Mouse (Mus musculus): ENCODE measurements at regions not wholly inside any gene's neighbourhood (a gene's known extent, or its start where the extent isn't known, plus 50 kb on each side); places are given as distances from the start of the nearest gene placed in this dataset.

DNA sequence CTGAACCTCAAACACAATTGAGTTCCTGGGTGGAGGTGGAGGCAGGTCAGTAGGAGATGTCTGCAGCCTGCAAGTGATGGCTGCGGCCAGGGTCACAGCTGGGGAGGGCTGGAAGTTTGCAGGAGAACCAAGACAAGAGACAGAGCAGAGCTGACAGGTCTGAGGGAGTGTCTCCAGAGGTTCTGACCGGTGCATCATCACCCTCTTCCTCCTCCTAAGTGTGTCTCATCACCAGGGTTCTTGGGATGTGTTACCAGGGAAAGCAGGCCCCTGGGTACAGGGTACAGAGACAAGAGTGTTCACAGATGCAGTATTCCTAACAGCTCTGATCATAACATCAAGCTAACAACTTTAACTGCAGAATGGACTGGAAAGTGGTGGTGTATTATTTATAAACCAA lies 64.7 kb upstream of the Galnt15 start:
- CTCF ChIA-PET: no interaction called here

DNA sequence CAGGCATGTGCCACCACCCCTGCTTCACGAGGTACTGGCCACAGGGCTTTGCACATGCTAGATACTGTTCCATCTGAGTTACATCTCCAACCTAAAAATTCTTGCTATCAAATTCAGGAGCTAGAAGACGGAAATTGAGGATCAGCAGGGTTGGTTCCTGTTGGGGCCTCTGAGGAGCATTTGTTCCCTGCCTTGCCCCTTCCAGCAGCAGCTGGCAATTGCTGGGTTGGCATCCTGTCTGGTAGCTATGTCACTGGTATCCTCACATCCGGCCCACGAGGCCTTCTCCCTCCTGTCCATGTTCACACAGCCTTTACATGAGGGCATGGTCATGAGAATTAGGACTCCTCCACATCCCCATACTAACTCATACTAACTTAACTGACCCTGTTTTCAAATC lies 64.0 kb upstream of the Galnt15 start:
- ChIA-PET CTCF (no interaction called here), POLR2A (interaction anchor here in 1 of 4 experiments (0.5 to 0.6 kb wide), 2 partner anchors 66 to 574 kb away, joined by 3 read pairs; no protein-coding TSS in a partner anchor)

More for the DNA sequence above, 64.7 kb upstream of the Galnt15 start:
- POLR2A ChIA-PET: interaction anchor here in 1 of 4 experiments (0.5 kb wide), 1 partner anchor 573 kb away, joined by 3 read pairs; no protein-coding TSS in a partner anchor

DNA sequence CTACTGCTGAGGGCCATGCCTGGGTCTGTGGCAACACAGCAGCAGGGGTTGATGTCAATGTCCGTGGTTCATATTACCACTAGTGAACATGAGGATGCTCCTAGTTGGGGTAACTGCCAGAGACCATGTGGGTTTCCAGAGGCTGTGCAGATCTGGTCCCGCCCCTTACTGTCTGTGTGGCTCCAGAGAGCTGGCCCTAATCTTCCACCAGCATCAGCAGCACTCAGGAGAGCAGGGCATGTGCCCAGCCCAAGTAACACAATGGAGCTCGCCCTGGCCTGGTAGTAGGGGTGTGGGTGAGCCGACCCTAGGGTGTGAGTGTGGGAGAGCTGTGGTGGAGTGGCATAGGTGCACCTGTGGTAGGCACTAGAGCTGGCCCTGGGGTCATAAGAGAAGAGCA lies 59.3 kb upstream of the Galnt15 start:
- ChIA-PET POLR2A (interaction anchor here in 1 of 4 experiments (0.6 to 1.2 kb wide), 2 partner anchors 8 to 82 kb away, joined by 3 to 4 read pairs; no protein-coding TSS in a partner anchor), CTCF (interaction anchor here in 3 of 4 experiments (0.6 to 0.7 kb wide), 3 partner anchors 34 to 108 kb away, joined by 5 to 13 read pairs (median 5); no protein-coding TSS in a partner anchor)

DNA sequence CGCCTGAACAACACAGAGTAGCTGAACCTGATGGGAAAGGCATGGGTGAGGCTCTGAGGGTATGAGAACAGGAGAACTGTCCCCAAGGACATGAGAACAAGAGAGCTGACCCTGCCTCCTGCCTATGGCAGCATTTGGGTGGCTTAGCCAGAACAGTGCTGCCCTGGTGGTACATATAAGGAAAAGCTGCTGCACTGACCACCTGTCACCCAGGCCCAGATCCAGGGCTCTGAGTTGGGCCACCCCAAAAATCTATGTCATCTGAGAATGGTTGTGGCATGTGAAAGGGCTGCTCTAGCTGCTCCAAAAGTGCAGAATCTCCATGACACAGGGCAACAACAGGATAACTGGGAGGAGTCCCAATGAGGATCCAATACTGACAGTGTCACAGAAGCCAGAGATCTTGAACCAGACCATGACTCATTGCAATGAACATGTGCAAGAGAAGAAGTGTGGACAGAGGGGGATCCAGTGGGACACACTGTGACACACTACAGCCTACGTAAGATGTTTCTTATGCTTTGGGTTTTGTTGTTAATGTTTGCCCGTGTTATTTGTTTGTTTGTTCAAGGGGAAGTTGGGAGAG lies 58.5 kb upstream of the Galnt15 start:
- POLR2A ChIA-PET: interaction anchor here in 1 of 4 experiments (0.7 to 1.2 kb wide), 2 partner anchors 9 to 168 kb away, joined by 3 to 4 read pairs; no protein-coding TSS in a partner anchor
- CTCF ChIA-PET: interaction anchor here in 1 of 4 experiments (0.6 kb wide), 1 partner anchor 586 kb away, joined by 4 read pairs; no protein-coding TSS in a partner anchor

DNA sequence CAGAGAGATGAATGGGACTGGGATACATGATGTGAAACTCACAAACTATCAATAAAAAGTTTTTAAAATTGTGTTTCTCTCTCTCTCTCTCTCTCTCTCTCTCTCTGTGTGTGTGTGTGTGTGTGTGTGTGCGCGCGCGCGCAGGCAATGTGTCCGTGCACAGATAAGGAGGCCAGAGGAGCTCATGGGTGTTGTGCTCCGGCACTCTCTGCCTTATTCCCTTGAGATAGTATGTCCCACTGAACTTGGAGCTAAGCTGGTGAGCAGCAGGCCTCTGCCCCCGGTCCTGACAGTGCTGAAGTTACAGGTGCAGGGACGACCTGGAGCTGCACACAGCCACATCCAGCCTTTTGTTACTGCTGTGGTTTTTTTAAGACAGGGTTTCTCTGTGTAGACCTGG lies 57.9 kb upstream of the Galnt15 start:
- ChIA-PET CTCF (no interaction called here), POLR2A (interaction anchor here in 2 of 4 experiments (0.6 to 1.2 kb wide), 3 partner anchors 9 to 189 kb away, joined by 3 to 8 read pairs (median 4); partner anchors contain the start of gene Ncoa4 (in 1 of the 2))

DNA sequence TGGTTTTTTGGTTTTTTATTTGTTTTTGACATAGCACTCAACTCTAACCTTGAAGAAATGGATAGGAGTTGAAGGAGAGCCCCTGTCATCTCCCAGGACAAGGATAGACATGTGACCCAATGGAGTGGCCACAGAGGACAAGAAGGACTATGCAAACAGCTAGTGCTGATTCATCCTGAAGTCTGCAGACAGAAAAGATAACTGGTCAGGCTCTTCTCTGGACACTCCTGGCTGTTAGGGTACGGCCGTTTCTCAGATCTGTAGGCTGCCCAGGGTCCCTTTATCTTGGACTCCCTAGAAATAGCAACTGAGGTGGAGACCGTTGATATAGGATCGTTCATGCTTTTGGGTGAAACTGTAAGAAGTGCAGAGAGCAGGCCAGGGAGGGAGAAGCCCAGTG lies 55.1 kb upstream of the Galnt15 start:
- CTCF ChIA-PET: no interaction called here
- POLR2A ChIA-PET: no interaction called here

DNA sequence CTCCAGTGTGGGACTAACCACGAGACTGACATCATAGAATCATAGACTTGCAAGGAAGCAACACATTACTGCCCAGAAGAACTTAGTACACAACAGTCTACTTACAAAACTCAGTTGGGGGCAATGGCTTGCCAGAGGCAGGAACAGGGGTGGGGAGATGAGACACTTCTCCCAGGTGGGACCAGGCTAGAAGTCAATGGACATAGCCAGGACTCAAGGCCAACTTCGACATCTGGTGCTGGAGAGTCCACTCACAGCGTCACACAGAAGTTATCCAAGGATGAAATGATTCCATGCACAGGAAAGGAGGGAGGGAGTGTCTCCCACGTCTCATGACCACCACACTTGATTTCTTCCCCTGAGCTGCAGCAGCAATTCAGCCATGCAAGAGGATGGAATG lies 50.6 kb upstream of the Galnt15 start:
- CTCF ChIA-PET: no interaction called here
- POLR2A ChIA-PET: interaction anchor here in 1 of 4 experiments (1.1 kb wide), 1 partner anchor 49 kb away, joined by 3 read pairs; no protein-coding TSS in a partner anchor

DNA sequence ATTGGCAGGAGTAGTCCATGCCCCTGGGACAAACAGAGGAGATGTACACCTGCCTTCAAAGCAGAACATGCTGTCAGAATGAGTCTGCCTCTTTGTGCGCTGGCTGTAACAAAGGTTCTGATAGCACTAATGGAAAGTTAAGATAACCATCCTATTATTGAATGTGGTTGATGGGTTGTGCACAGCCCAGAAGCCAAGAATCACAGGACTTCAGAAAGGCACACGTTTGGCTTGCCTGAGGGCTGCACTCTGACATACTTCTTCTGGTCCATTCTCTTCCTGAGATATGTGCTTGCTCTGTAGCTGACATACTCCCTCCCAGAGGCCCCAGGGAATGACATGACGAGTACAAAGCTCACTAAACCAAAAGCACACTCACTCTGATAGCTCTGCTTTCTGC lies 50.1 kb upstream of the Galnt15 start:
- ChIA-PET POLR2A (no interaction called here), CTCF (interaction anchor here in 1 of 4 experiments (0.5 kb wide), 1 partner anchor 515 kb away, joined by 3 read pairs; no protein-coding TSS in a partner anchor)

Measured in embryonic stem cell, embryonic (primary cell).